Mouse (Mus musculus) MEL (cell line): ENCODE measurements around the gene Lats2. TPM values are rescaled to one million over a fixed set of nuclear protein-coding genes. Genes with fewer than 3 reads are reported as not detected.

Experiments
- DNase-seq: peaks from one replicate; pipeline ENCODE4 v3.0.0; 2011; ENCODE audit warnings: low read depth, low spot score
- H3K27ac ChIP-seq: 2 replicates; pipeline ENCODE4 v1.5.1; 2012; ENCODE audit warnings: low read depth, mild to moderate bottlenecking, control low read depth, low read length, moderate library complexity; ENCODE audit not compliant: control insufficient read depth
- H3K27me3 ChIP-seq, 2 experiments: fragments of 150-350 bp in 1 of 2; sonication (generic) in 1 of 2; 2 replicates each; pipeline ENCODE4 v1.6.1; 2012; ENCODE audit warnings: low read length in 2 of 2, mild to moderate bottlenecking in 2 of 2, improper control_type of control experiment in 1 of 2, moderate library complexity in 1 of 2; ENCODE audit not compliant: insufficient read depth in 2 of 2, control insufficient read depth in 1 of 2
- H3K36me3 ChIP-seq, 2 experiments: 2 replicates each; pipeline ENCODE4 v1.6.1; 2012 to 2014; ENCODE audit warnings: low read length in 2 of 2, improper control_type of control experiment in 1 of 2, inconsistent platforms in 1 of 2, mild to moderate bottlenecking in 1 of 2; ENCODE audit not compliant: insufficient read depth in 2 of 2, control insufficient read depth in 1 of 2
- H3K4me1 ChIP-seq, 2 experiments: fragments of 150-350 bp in 1 of 2; sonication (generic) in 1 of 2; 2 replicates each; pipeline ENCODE4 v1.6.1; 2012; ENCODE audit warnings: low read length in 2 of 2, improper control_type of control experiment in 1 of 2, mild to moderate bottlenecking in 1 of 2; ENCODE audit not compliant: insufficient read depth in 2 of 2, control insufficient read depth in 1 of 2
- H3K4me3 ChIP-seq, 2 experiments: fragments of 150-350 bp in 1 of 2; sonication (generic) in 1 of 2; 2 replicates each; pipeline ENCODE4 v1.5.1; 2012; ENCODE audit warnings: low read depth in 2 of 2, low read length in 2 of 2, mild to moderate bottlenecking in 2 of 2, moderate library complexity in 2 of 2, control low read depth in 1 of 2, improper control_type of control experiment in 1 of 2; ENCODE audit not compliant: control insufficient read depth in 1 of 2, insufficient read depth in 1 of 2
- H3K79me2 ChIP-seq: 2 replicates; pipeline ENCODE4 v1.6.1; 2012; ENCODE audit warnings: mild to moderate bottlenecking, low read length, moderate library complexity; ENCODE audit not compliant: control insufficient read depth, poor library complexity, insufficient read depth
- H3K9ac ChIP-seq: 2 replicates; pipeline ENCODE4 v1.6.1; 2012; ENCODE audit warnings: low read depth, mild to moderate bottlenecking, control low read depth, low read length, moderate library complexity; ENCODE audit not compliant: control insufficient read depth, poor library complexity, severe bottlenecking
- H3K9me3 ChIP-seq: fragments of 150-350 bp; sonication (generic); replicated peaks from 2 replicates; pipeline ENCODE4 v1.6.1; 2012; ENCODE audit warnings: mild to moderate bottlenecking, low read length, improper control_type of control experiment, moderate library complexity; ENCODE audit not compliant: insufficient read depth
- CHD1 ChIP-seq: IDR thresholded peaks from 2 replicates; pipeline ENCODE4 v1.6.1; 2012; ENCODE audit warnings: low read depth, mild to moderate bottlenecking, inconsistent platforms, low read length, improper control_type of control experiment
- CTCF ChIP-seq, 3 experiments: IDR thresholded peaks in 2 of 3; conservative IDR thresholded peaks in 1 of 3; 2 replicates each; pipeline ENCODE4 v1.5.1; 2011 to 2012; ENCODE audit warnings: low read length in 3 of 3, low read depth in 2 of 3, mild to moderate bottlenecking in 2 of 3, improper control_type of control experiment in 1 of 3, inconsistent platforms in 1 of 3, mixed read lengths in 1 of 3, moderate library complexity in 1 of 3; ENCODE audit not compliant: control insufficient read depth in 1 of 3, insufficient read depth in 1 of 3, poor library complexity in 1 of 3, severe bottlenecking in 1 of 3
- ELF1 ChIP-seq: IDR thresholded peaks from 2 replicates; pipeline ENCODE4 v1.6.1; 2014; ENCODE audit warnings: low read depth, mild to moderate bottlenecking, inconsistent platforms, low read length, improper control_type of control experiment, moderate library complexity
- GABPA ChIP-seq: IDR thresholded peaks from 2 replicates; pipeline ENCODE4 v1.6.1; 2012; ENCODE audit warnings: low read depth, mild to moderate bottlenecking, inconsistent platforms, low read length, improper control_type of control experiment, moderate library complexity
- HCFC1 ChIP-seq: IDR thresholded peaks from 2 replicates; pipeline ENCODE4 v1.6.1; 2012; ENCODE audit warnings: low read depth, mild to moderate bottlenecking, inconsistent platforms, low read length, improper control_type of control experiment, moderate library complexity
- KAT2A ChIP-seq: conservative IDR thresholded peaks from 2 replicates; pipeline ENCODE4 v1.6.1; 2012; ENCODE audit warnings: low read depth, low read length, improper control_type of control experiment, inconsistent platforms
- MAFK ChIP-seq: IDR thresholded peaks from 2 replicates; pipeline ENCODE4 v1.6.1; 2011; ENCODE audit warnings: low read depth, mild to moderate bottlenecking, low read length, improper control_type of control experiment, borderline replicate concordance
- MAZ ChIP-seq: IDR thresholded peaks from 2 replicates; pipeline ENCODE4 v1.6.1; 2012; ENCODE audit warnings: low read depth, mild to moderate bottlenecking, inconsistent platforms, low read length, improper control_type of control experiment
- MEF2A ChIP-seq: IDR thresholded peaks from 2 replicates; pipeline ENCODE4 v1.6.1; 2014; ENCODE audit warnings: low read depth, mild to moderate bottlenecking, inconsistent platforms, low read length, improper control_type of control experiment; ENCODE audit not compliant: poor library complexity, insufficient replicate concordance, severe bottlenecking; ENCODE audit errors: extremely low read depth
- MXI1 ChIP-seq: IDR thresholded peaks from 2 replicates; pipeline ENCODE4 v1.6.1; 2011; ENCODE audit warnings: mild to moderate bottlenecking, low read depth, low read length, improper control_type of control experiment
- MYB ChIP-seq: IDR thresholded peaks from 2 replicates; pipeline ENCODE4 v1.6.1; 2011; ENCODE audit warnings: mild to moderate bottlenecking, low read depth, low read length, improper control_type of control experiment
- NRF1 ChIP-seq: IDR thresholded peaks from 2 replicates; pipeline ENCODE4 v1.6.1; 2014; ENCODE audit warnings: low read depth, mild to moderate bottlenecking, inconsistent platforms, low read length, improper control_type of control experiment, moderate library complexity; ENCODE audit not compliant: poor library complexity, insufficient read depth, severe bottlenecking
- POLR2AphosphoS2 ChIP-seq: IDR thresholded peaks from 2 replicates; pipeline ENCODE4 v1.6.1; 2011; ENCODE audit warnings: low read length, improper control_type of control experiment
- POLR2AphosphoS5 ChIP-seq: IDR thresholded peaks from 2 replicates; pipeline ENCODE4 v1.6.1; 2012; ENCODE audit warnings: low read depth, borderline replicate concordance, mild to moderate bottlenecking, inconsistent platforms, low read length, moderate library complexity, mixed read lengths
- RAD21 ChIP-seq: IDR thresholded peaks from 2 replicates; pipeline ENCODE4 v1.6.1; 2011; ENCODE audit warnings: mild to moderate bottlenecking, low read depth, low read length, improper control_type of control experiment
- SIN3A ChIP-seq: IDR thresholded peaks from 2 replicates; pipeline ENCODE4 v1.6.1; 2012; ENCODE audit warnings: low read length, improper control_type of control experiment, inconsistent platforms
- SMC3 ChIP-seq: IDR thresholded peaks from 2 replicates; pipeline ENCODE4 v1.6.1; 2011; ENCODE audit warnings: low read depth, low read length, improper control_type of control experiment
- TBP ChIP-seq: IDR thresholded peaks from 2 replicates; pipeline ENCODE4 v1.8.0; 2011; ENCODE audit warnings: low read depth, low read length, improper control_type of control experiment
- TCF12 ChIP-seq: IDR thresholded peaks from 2 replicates; pipeline ENCODE4 v1.6.1; 2014; ENCODE audit warnings: low read depth, mild to moderate bottlenecking, inconsistent platforms, low read length, improper control_type of control experiment, moderate library complexity
- ZC3H11A ChIP-seq: IDR thresholded peaks from 2 replicates; pipeline ENCODE4 v1.6.1; 2012; ENCODE audit warnings: low read depth, mild to moderate bottlenecking, inconsistent platforms, low read length, improper control_type of control experiment
- polyA plus RNA-seq, 2 experiments: library from polyadenylated mRNA; stranded (reverse) in 1 of 2; unstranded in 1 of 2; fragments of >175 nt in 1 of 2; fragments of >200 nt in 1 of 2; gene quantifications; 2 replicates each; pipeline versions ENCODE4 v1.2.1 to v1.2.4; 2012; ENCODE audit warnings: low replicate concordance in 2 of 2, low read depth in 1 of 2; ENCODE audit not compliant: insufficient read length in 2 of 2, insufficient read depth in 1 of 2, missing spikeins in 1 of 2
- total RNA-seq: library from RNA; depleted of rRNA; stranded (reverse); fragments of 300-350 nt; gene quantifications from 2 replicates; pipeline ENCODE4 v1.2.3, GENCODE M21; 2012

Gene Lats2
- total and polyA plus RNA-seq, 3 experiments, result 1.1 to 2.6 TPM; not detected in 1

DNA sequence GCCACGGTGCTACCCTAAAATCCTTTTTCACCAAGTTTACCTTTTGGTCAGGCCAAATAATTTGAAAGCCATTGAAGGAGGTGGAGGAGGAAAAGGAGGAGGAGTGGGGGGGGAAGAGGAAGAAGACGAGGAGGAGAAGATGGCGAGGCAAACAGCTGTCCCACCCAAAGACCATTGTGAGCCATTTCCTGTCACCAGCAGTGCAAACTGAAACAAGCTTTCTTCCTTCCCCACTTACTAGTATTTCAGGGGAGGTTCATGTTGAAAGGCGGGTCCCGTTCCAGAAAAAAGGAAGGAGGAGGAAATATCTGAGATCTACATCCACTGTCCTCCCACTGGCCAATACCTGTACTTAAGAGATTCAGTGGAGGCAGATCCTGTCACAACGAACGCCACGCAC lies 28.8 kb downstream of the Lats2 start:
- Histone ChIP-seq H3K79me2 (no peaks in the 10 kb centered on the region), H3K27ac (no peak overlapping the region), H3K36me3 (no peaks in the 10 kb centered on the region), H3K9me3 (no peaks in the 10 kb centered on the region), H3K9ac (no peak overlapping the region), H3K4me1 (no peaks in the 10 kb centered on the region), H3K27me3 (no peaks in the 10 kb centered on the region), H3K4me3 (no peak overlapping the region)
- no peak for DNase-seq
- no peak for TF ChIP-seq KAT2A
- no peak for TF ChIP-seq CHD1
- no peak for TF ChIP-seq POLR2AphosphoS2
- no peak for TF ChIP-seq MEF2A
- no peak for TF ChIP-seq ELF1
- no peak for TF ChIP-seq MAZ
- TF ChIP-seq GABPA, result no peak
- TF ChIP-seq TBP, result no peak
- no peak for TF ChIP-seq SIN3A
- no peak for TF ChIP-seq MYB
- TF ChIP-seq RAD21, result no peak
- TF ChIP-seq ZC3H11A, result no peak

DNA sequence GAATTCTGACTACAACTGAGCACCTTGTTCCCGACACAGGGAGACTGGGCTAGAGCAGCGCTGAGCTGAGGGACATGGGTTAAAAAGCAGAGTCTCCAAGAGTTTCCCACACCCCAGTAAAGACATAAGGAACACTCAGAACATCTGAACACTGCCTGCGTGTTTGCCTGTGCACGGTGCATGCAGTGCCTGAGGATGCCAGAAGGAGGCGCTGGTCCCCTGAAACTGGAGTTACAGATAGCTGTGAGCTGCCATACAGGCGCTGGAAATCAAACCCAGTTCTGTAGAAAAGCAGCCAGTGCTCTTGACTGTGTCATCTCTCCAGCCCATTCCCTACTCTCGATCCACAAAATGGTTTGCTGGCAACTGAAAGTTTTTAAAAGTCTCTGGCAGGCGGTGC lies 32.0 kb downstream of the Lats2 start:
- Histone ChIP-seq H3K79me2 (no peaks in the 10 kb centered on the region), H3K9ac (no peak overlapping the region), H3K36me3 (no peaks in the 10 kb centered on the region), H3K4me3 (no peak overlapping the region), H3K9me3 (no peaks in the 10 kb centered on the region), H3K4me1 (no peaks in the 10 kb centered on the region), H3K27ac (no peak overlapping the region), H3K27me3 (no peaks in the 10 kb centered on the region)
- TF ChIP-seq MAFK, result no peak
- TF ChIP-seq SMC3, result peak; percentile 72
- TF ChIP-seq MEF2A, result no peak
- peak; percentile 71 to 82 (median 75) for TF ChIP-seq CTCF (IDR thresholded peaks at IDR 0.05 in 2 of 3, conservative IDR thresholded peaks at IDR 0.05 in 1 of 3; ENCODE audit: control insufficient read depth in 1 of 3, insufficient read depth in 1 of 3, low read depth in 2 of 3, low read length in 3 of 3, poor library complexity in 1 of 3, severe bottlenecking in 1 of 3)
- TF ChIP-seq ZC3H11A, result peak; percentile 31; the same call in 1 of the 2 replicates
- TF ChIP-seq NRF1, result no peak
- peak; percentile 59 for TF ChIP-seq RAD21
- no peak for TF ChIP-seq TCF12
- TF ChIP-seq MXI1, result no peak
- no peak for TF ChIP-seq POLR2AphosphoS5
- TF ChIP-seq HCFC1, result no peak
- peak; percentile 56 for DNase-seq
